Mouse (Mus musculus): Measurements from ENCODE around the gene Hsd17b13.

The Hsd17b13 gene

DNA sequence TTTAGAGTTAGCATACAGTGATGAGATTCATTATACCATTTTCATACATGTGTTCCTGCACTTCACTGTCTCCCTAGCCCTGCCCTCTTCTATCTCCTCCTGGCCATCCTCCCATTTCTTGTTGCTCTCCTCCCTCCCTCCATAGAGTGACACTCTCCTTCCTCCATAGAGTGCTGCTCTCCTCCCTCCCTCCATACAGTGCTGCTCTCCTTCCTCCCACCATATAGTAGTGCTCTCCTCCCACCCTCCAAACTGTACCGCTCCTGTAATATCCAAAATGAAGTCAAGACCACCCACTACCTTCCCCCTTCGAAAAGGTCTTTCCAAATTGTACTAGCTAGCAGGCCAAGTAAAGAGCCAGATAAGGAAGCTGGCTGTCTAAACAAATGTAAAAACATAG lies 53.5 kb downstream of the Hsd17b13 start:
- in situ Hi-C loops (cut with MboI), result no loop called here

DNA sequence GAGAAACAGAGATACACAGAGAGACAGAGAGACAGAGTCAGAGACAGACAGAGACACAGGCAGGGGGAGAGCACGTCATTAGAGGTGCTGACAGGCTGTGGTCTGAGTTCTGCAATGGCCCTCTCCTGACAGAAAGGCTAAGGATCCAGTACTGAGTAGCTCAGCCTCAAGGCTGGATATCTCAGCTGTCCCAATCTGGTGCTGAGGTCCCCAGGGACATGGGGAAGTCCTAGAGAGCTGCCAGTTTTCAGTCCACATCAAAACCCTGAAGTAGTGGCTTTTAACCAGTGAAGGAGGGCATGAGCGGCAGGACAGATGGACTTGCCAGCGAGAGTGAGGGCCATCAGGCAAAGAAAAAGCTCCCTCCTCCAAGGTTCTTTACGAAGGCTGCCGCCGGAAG lies 54.1 kb downstream of the Hsd17b13 start:
- in situ Hi-C loops (cut with MboI), result no loop called here

- in situ Hi-C loops (cut with MboI), result no loop called here
These were observed 54.8 kb downstream of the Hsd17b13 start for GRCm38 (mm10) chr5:103922436-103922835.

DNA sequence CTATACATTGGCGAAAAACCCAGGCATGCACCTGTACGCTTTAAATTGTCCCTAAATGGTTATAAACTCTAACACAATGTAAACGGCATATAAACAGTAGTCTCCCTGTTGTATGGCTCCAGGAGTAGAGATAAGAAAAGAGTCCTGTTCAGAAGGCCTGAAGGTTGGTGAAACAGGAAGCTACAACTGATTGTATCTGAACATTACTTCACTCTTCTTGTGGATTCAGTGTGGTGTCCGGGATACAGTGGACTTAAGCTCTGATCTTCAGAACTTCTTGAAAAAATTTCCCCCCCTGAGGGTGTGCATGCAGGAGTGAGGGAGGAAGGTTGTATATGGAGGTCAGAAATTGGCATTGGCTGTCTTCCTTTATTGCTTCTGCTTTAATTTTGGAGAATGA lies 57.7 kb downstream of the Hsd17b13 start:
- in situ Hi-C loops (cut with MboI), result no loop called here

- in situ Hi-C loops (cut with MboI), result no loop called here
These were observed 59.0 kb downstream of the Hsd17b13 start for GRCm38 (mm10) chr5:103918233-103918632.

DNA sequence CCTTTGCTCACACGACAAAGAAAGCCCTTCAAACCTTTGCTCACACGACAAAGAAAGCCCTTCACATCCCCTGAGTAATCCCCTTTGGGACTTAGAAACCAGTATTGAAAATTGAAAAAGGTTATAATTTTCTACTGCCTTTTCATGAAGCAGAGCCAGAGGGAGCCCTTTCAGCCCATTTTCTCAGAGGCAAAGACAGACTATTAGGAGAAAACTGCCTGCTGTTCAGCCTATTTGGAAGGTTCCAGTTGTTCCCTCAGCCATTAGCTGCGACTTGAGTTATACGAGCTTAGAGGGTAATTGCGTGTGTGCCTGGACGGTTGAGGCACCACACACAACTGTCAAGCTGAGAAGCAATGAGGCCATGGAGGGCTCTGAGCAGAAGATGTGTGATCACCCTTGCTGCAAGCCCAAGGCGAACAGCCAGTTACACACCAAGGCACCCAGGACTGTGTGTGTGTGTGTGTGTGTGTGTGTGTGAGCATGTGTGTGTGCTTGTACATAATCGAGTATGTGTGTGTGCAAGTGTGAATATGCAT lies 59.8 kb downstream of the Hsd17b13 start:
- in situ Hi-C loops (cut with MboI), result no loop called here

GRCm38 (mm10) chr5:103916595-103917356 lies 60.4 kb downstream of the Hsd17b13 start:
- in situ Hi-C loops (cut with MboI), result no loop called here

- in situ Hi-C loops (cut with MboI), result no loop called here
These were observed 62.6 kb downstream of the Hsd17b13 start for GRCm38 (mm10) chr5:103914335-103915226.

GRCm38 (mm10) chr5:103913150-103913549 lies 64.1 kb downstream of the Hsd17b13 start:
- in situ Hi-C loops (cut with MboI), result no loop called here

- in situ Hi-C loops (cut with MboI), result no loop called here
These were observed 65.7 kb downstream of the Hsd17b13 start for GRCm38 (mm10) chr5:103911555-103911954.

DNA sequence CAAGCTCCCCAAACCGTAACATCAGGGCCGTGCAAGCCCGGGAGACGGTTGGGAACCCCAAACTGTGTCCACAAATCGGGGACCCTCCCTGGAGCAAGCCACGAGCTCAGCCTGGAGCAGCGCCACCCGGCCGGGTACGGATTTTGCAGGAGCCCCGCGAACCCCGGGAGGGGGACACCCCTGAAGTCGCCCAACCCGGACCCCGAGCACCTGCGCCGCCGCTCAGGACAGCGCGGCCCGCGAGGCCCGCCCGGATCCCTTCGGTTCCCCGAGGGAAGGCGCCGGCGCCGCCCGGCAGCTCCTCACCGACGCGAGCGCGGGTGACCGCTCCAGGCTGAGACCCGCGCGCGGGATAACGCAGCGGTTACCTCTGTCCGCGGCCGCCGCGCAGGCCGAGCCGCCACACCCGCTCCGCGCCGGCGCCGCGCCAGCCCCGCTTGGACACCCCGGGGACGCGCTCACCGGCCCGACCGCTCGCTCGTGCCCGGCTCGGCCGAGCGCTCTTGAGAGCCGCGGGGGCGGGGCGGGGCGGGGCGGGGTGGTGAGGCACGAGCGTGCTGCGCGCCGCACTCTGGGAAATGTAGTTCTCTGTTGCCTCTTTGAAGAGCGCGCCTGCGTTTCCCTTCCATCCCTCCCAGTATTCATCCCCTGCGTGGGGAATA lies 66.3 kb downstream of the Hsd17b13 start, which contains the start of gene Klhl8:
Klhl8 (minus strand) TSS at position 512 of the 662 bp plus-strand sequence.
- in situ Hi-C loops (cut with MboI), result no loop called here

- in situ Hi-C loops (cut with MboI), result no loop called here
These were observed 67.1 kb downstream of the Hsd17b13 start for GRCm38 (mm10) chr5:103910156-103910555.

- in situ Hi-C loops (cut with MboI), result no loop called here
These were observed 67.7 kb downstream of the Hsd17b13 start for GRCm38 (mm10) chr5:103909466-103909865.

DNA sequence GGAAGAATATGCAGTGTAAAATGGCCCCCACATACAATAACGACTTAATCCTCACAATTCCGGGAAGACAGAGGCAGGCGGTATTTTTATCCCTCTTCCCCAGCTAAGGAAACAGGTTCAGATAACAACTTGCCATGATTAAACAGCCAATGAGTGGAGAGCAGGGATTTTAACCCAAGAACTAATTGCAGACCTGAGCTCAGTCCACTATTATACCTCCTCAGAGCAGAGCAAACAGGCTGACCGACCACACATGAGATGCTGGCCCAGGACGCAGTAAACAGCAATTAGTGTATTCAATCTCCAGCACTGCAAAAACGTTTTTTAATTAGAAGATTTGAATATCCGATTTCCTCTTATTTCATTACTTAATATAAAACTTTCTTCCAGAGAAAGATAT lies 68.4 kb downstream of the Hsd17b13 start:
- in situ Hi-C loops (cut with MboI), result no loop called here

DNA sequence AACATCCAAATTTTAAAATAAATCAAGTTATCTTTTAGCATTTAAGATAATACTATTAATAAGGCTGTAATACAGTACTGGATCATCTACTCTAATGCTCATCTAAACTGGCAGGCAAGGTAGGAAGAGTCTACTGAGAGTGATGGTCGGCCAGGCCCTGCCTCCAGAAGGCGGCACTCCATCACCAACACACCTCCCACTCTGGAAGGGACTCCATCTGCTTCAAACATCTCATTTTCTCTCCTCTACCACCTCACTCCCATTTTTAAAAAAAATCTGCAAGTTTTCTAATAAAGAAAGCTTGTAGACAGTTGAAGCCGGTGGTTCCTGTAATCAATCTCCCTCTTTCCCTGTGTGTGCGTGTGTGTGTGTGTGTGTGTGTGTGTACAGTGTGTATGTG lies 69.4 kb downstream of the Hsd17b13 start:
- in situ Hi-C loops (cut with MboI), result no loop called here

- in situ Hi-C loops (cut with MboI), result no loop called here
These were observed 71.0 kb downstream of the Hsd17b13 start for GRCm38 (mm10) chr5:103906173-103906572.

All from mature B cell (primary cell).